Mouse (Mus musculus): Measurements from ENCODE around the gene Dnah2. TPM values are rescaled to one million over a fixed set of nuclear protein-coding genes. Genes with fewer than 3 reads are reported as not detected.

Gene Dnah2
- total and polyA plus RNA-seq, 3 experiments, result 0.04 to 0.07 TPM; not detected in 1

DNA sequence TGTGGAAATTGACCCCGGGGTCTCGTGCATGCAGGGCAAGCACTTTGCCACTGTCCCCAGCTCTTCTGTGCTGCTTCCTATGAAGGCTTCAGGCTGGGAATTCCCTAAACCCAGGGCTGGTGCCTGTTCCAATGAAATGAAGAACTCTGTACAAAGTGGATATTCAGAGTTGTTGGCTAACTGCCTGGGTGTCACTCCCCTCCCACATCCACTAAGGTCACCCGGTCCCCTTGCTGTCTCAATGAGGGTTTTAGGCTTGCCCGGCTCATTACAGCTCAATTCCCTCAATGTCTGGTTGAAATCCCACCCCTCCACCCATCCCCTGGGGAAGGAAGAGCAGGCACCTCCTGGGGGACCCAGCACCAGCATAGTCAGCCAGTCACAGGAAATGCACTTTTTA lies 28.9 kb downstream of the Dnah2 start:
- DNase-seq (ENCODE audit: low read depth, low spot score), result no peak
- H3K27me3 ChIP-seq (ENCODE audit: control insufficient read depth in 1 of 2, insufficient read depth in 2 of 2, low read length in 2 of 2), result peaks cover 3 to 9% of the 10 kb centered on the region in 2 experiments
- H3K36me3 ChIP-seq (ENCODE audit: control insufficient read depth in 1 of 2, insufficient read depth in 2 of 2, low read length in 2 of 2), result no peaks in the 10 kb centered on the region

DNA sequence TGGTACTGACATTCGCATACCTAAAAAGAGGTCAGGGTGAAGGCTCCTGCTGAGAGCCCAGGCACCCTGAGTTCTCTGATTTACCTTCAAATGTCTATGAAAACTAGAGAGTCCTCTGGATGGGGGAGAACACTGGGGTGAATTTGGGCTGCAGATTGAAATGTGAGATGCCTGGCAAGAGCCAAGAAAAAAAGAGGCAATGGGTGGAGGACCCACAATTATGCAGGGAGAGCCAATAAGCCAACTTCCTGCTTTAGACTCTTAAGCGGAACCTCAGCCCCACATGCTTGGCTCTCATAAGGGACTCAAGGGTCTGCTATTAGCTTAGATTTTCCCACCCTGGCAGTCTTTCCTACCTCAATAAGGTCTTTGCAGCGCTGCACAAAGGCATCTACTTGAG lies 32.2 kb downstream of the Dnah2 start:
- peak; percentile 72 for DNase-seq (ENCODE audit: low read depth, low spot score)
- peak overlapping the region; percentile 46 for H3K9ac ChIP-seq (ENCODE audit: control insufficient read depth, low read depth, low read length, poor library complexity, severe bottlenecking)
- TF ChIP-seq BHLHE40 (IDR thresholded peaks at IDR 0.05; ENCODE audit: borderline replicate concordance, low read depth, low read length) (no peak), UBTF (IDR thresholded peaks at IDR 0.05; ENCODE audit: borderline replicate concordance, insufficient read depth, low read depth, low read length) (no peak), EP300 (IDR thresholded peaks at IDR 0.05; ENCODE audit: low read depth in 1 of 2, low read length in 2 of 2) (no peak), USF1 (IDR thresholded peaks at IDR 0.05; ENCODE audit: low read depth, low read length) (no peak), ETS1 (IDR thresholded peaks at IDR 0.05; ENCODE audit: low read depth, low read length) (no peak), ZC3H11A (IDR thresholded peaks at IDR 0.05; ENCODE audit: low read depth, low read length) (no peak), E2F4 (IDR thresholded peaks at IDR 0.05; ENCODE audit: borderline replicate concordance, low read depth, low read length) (no peak), USF2 (IDR thresholded peaks at IDR 0.05; ENCODE audit: borderline replicate concordance in 1 of 2, insufficient read depth in 1 of 2, low read depth in 1 of 2, low read length in 2 of 2) (no peak), ZNF384 (IDR thresholded peaks at IDR 0.05; ENCODE audit: low read depth, low read length) (peak; percentile 65), HCFC1 (IDR thresholded peaks at IDR 0.05; ENCODE audit: low read depth, low read length) (no peak), NELFE (IDR thresholded peaks at IDR 0.05; ENCODE audit: low read depth, low read length) (no peak), POLR2A (IDR thresholded peaks at IDR 0.05; ENCODE audit: control insufficient read depth in 1 of 2, insufficient read depth in 1 of 2, low read depth in 1 of 2, low read length in 2 of 2, poor library complexity in 1 of 2) (peak in 1 of 2 experiments; percentile 50; a peak in 2 of 4 replicates), TBP (IDR thresholded peaks at IDR 0.05; ENCODE audit: low read depth, low read length) (no peak), MYB (IDR thresholded peaks at IDR 0.05; ENCODE audit: low read depth, low read length) (no peak), POLR2AphosphoS5 (IDR thresholded peaks at IDR 0.05; ENCODE audit: borderline replicate concordance, low read depth, low read length) (no peak), RAD21 (IDR thresholded peaks at IDR 0.05; ENCODE audit: low read depth, low read length) (no peak), CHD2 (IDR thresholded peaks at IDR 0.05; ENCODE audit: low read length) (no peak), TCF12 (IDR thresholded peaks at IDR 0.05; ENCODE audit: low read depth, low read length) (no peak), MXI1 (IDR thresholded peaks at IDR 0.05; ENCODE audit: low read depth, low read length) (no peak), MAZ (IDR thresholded peaks at IDR 0.05; ENCODE audit: low read depth, low read length) (no peak), MAX (IDR thresholded peaks at IDR 0.05; ENCODE audit: low read length) (no peak), MYC (IDR thresholded peaks at IDR 0.05; ENCODE audit: low read depth, low read length) (peak; percentile 50; the same call in 1 of the 2 replicates)
- H3K36me3 ChIP-seq (ENCODE audit: control insufficient read depth in 1 of 2, insufficient read depth in 2 of 2, low read length in 2 of 2), result peaks cover 0 to 1% of the 10 kb centered on the region in 2 experiments; a peak in 1 of 4 replicates
- H3K4me1 ChIP-seq (ENCODE audit: control insufficient read depth in 1 of 2, insufficient read depth in 2 of 2, low read length in 2 of 2), result peaks cover 6 to 21% of the 10 kb centered on the region in 2 experiments; a peak in 3 of 4 replicates
- H3K79me2 ChIP-seq (ENCODE audit: control insufficient read depth, insufficient read depth, low read length, poor library complexity), result no peaks in the 10 kb centered on the region
- H3K4me3 ChIP-seq (ENCODE audit: control insufficient read depth in 1 of 2, insufficient read depth in 1 of 2, low read depth in 2 of 2, low read length in 2 of 2), result peak overlapping the region; percentile 24 to 28
- no peaks in the 10 kb centered on the region for H3K9me3 ChIP-seq (replicated peaks; ENCODE audit: insufficient read depth, low read length)
- H3K27me3 ChIP-seq (ENCODE audit: control insufficient read depth in 1 of 2, insufficient read depth in 2 of 2, low read length in 2 of 2), result no peaks in the 10 kb centered on the region; a peak in 2 of 4 replicates
- H3K27ac ChIP-seq (ENCODE audit: control insufficient read depth, low read depth, low read length), result peak overlapping the region; percentile 1; the same call in 1 of the 2 replicates

More for the DNA sequence above, 28.9 kb downstream of the Dnah2 start:
- Histone ChIP-seq H3K79me2 (ENCODE audit: control insufficient read depth, insufficient read depth, low read length, poor library complexity) (no peaks in the 10 kb centered on the region), H3K4me3 (ENCODE audit: control insufficient read depth in 1 of 2, insufficient read depth in 1 of 2, low read depth in 2 of 2, low read length in 2 of 2) (no peak overlapping the region), H3K27ac (ENCODE audit: control insufficient read depth, low read depth, low read length) (no peak overlapping the region), H3K4me1 (ENCODE audit: control insufficient read depth in 1 of 2, insufficient read depth in 2 of 2, low read length in 2 of 2) (peaks cover 0 to 9% of the 10 kb centered on the region in 2 experiments; a peak in 1 of 4 replicates), H3K9me3 (replicated peaks; ENCODE audit: insufficient read depth, low read length) (no peaks in the 10 kb centered on the region), H3K9ac (ENCODE audit: control insufficient read depth, low read depth, low read length, poor library complexity, severe bottlenecking) (no peak overlapping the region)
- TF ChIP-seq KAT2A (conservative IDR thresholded peaks at IDR 0.05; ENCODE audit: low read depth, low read length), result no peak

All from MEL (cell line).